Mouse (Mus musculus) kidney, postnatal 10 days (tissue): Measurements from ENCODE around the gene Ppdpf.

Source experiments
- DNase-seq: peaks from one replicate; pipeline ENCODE4 v3.0.0; 2021; ENCODE audit warnings: mixed read lengths

Gene Ppdpf

GRCm38 (mm10) chr2:181187121-181188000 lies at the start of gene Ppdpf:
Gene Ppdpf, plus strand, starts transcription at chr2:181187247.
- DNase-seq, result peak; percentile 94

- DNase-seq, result no peak
These were observed 47.3 kb upstream of the Ppdpf start for GRCm38 (mm10) chr2:181139641-181140193.

GRCm38 (mm10) chr2:181142703-181143135 lies 44.3 kb upstream of the Ppdpf start:
- no peak for DNase-seq

DNA sequence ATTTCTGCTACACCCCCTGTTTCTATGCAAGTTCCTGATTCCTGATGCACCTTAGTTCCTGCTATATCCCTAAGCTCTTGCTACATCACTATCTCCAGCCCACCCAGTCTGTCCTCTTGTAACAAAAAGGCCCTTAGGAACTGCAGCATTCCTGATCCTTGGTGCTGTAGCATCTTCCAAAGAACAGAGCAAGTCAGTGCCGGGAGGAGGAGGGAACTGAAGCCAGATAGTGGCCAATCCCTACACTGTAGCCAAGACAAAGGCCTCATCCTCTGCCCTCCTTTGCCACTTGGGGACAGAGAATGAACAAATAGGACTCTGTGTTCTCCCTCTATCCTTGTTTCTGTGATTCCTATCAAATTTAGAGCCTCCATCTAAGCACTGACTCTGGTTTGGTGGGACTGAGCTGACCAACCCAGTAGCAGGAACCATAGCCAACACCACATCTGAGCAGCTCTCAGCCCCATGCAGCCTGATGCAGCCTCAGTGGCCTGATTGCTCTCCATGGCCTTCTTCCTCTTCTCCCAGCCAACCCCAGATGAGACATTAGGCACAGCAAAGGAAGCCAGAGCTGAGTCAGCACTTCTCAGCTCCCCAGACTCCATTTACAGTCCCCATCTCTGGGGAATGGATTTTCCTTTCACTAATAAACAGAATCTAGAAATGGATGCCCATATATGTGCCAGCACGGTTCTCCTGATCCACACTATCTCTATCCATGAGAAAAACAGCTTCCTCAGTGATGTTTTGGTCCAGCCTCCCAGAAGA lies 43.4 kb upstream of the Ppdpf start:
- DNase-seq, result no peak

DNA sequence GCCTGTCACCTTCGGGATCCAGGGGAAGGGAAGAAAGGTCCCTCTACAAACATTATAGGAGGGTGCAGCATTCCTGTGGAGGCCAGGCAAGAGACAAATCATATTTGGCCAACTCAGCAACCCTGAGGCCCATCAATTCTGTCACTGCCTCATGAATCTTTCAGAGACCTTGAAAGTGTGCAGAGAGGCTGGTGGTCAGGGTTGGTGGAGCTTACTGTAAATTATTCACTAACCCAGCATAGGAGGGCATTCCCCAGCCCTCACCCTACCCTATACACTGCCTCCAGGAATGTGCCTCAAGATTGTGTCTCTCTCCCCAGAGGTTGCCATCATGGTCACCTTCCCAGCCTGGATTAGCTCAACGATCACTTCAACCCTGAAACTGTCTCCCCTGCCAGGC lies 42.4 kb upstream of the Ppdpf start:
- DNase-seq, result no peak

- DNase-seq, result no peak
These were observed 40.0 kb upstream of the Ppdpf start for GRCm38 (mm10) chr2:181146976-181147545.

- peak; percentile 76 for DNase-seq
These were observed 39.3 kb upstream of the Ppdpf start for GRCm38 (mm10) chr2:181147546-181148317.

GRCm38 (mm10) chr2:181148318-181148955 lies 38.6 kb upstream of the Ppdpf start:
- no peak for DNase-seq

- DNase-seq, result no peak
These were observed 36.8 kb upstream of the Ppdpf start for GRCm38 (mm10) chr2:181150281-181150680.

DNA sequence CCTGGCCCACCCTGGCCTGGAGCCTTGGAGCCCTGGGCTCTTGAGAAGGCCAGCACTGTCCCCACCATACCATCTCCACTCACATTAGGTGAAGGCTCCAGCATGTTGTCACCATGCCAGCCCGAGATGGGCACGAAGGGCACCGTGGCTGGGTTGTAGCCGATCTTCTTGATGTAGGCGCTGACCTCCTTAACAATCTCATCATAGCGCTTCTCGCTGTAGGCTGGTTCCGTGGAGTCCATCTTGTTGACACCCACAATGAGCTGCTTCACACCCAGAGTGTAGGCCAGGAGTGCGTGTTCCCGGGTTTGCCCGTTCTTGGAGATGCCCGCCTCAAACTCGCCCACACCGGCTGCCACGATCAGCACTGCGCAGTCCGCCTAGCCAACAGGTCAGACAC lies 34.3 kb upstream of the Ppdpf start:
- no peak for DNase-seq

- DNase-seq, result no peak
These were observed 33.9 kb upstream of the Ppdpf start for GRCm38 (mm10) chr2:181153131-181153530.

DNA sequence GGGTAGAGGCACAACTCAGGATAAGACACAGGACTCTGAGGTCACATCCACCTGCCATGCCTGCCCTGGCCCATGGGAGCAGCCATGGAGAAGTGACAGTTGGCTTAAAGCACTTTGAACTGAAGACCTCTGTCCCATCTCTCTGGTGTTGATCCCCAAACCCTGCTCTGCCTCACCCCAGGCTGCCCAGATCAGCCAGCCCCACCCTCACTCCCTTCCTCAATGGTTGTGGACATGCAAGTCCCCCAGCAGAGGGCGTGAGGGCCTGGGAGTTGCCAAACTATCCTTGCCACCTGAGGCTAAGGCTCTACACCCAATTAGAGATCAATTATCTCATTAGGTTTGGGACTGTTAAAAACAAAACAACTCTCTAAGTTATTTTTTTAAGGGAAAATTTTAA lies 33.2 kb upstream of the Ppdpf start:
- peak; percentile 34 for DNase-seq

DNA sequence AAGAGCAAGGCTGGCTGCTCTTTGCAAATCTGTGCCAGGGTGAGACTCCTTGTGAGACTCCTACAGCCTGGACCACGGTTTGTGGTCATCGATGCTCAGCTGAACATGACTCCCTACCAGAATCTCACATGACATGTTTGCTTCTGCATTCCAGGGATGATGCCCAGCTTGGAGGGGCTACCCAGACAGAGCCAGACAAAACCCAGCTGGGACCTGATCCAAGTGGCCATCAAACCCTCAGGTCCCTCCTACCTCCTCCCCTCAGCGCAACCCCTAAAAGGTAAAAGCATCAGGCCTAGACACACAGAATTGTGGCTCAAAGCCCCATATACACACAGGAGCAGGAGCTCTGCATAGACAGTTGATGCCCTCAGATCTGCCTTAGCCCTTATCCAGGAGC lies 32.7 kb upstream of the Ppdpf start:
- DNase-seq, result no peak

- DNase-seq, result no peak
These were observed 32.1 kb upstream of the Ppdpf start for GRCm38 (mm10) chr2:181154831-181155415.

DNA sequence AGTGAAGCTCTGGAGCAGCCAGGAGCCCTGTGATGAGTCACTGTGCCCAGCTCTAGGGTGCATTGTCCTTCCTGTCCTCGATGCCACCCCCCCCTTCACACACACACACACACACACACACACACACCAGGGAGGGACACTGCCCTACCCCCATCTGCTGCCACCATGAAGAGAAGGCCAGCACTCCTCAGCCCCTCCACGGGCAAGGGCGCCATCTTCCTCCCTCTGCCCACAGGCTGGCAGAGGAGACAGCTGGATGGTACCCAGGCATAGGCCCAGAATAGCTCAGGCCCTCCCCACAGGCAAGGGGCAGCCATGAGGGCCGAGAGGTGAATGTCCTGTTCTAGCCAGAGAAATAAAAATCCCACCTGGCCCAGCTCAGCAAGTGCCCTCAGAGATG lies 31.2 kb upstream of the Ppdpf start:
- no peak for DNase-seq

GRCm38 (mm10) chr2:181156248-181157121 lies 30.6 kb upstream of the Ppdpf start, which contains the start of gene Eef1a2:
Gene Eef1a2, minus strand, starts transcription at chr2:181157014.
- no peak for DNase-seq

- DNase-seq, result no peak
These were observed 29.9 kb upstream of the Ppdpf start for GRCm38 (mm10) chr2:181157180-181157579.

DNA sequence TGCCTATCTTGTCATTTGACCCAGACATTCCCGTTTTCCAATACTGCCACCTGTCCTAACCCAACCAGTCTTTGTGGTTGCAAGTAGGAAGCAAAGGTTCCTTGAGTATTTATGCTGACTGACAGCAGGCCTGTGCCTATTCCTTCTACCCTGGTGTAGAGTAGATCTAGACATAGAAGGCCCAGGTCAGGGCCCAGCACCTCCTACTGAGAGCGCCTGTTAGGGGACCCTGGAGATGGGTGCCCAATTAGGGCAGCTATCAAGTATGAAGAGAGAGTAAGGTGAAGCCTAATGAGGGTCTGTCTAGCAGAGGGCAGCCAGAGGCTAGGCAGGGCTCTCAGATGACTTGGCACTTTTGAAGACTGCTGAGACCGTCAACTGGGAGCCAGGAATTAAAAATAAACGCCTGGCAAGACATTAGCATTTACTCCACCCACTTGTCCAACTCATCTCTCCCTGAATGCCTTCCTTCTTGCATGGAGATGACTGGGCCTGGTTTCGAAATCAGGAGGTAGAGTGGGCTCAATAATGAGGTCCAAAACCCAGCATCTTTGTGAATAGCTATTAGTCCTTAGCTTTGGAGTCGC lies 29.2 kb upstream of the Ppdpf start:
- DNase-seq, result no peak

DNA sequence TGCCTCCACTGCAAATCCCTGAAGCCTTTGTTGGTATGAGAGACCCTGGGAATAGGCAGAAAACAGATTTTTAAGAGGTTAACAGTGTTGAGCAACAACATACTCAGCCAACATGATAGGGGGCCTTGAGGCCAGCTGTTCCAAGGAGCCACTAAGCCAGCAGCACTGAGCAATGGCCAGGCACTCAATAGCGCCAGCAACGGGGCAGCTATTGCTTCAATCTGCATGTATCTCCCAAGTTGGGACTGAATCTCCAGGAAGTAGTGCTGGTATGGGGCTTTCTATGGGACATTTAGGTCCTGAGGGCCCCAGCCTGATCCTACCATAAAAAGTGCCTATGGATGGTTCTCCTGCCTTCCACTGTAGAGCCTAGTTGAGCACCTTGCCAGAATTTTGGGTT lies 28.6 kb upstream of the Ppdpf start:
- no peak for DNase-seq

DNA sequence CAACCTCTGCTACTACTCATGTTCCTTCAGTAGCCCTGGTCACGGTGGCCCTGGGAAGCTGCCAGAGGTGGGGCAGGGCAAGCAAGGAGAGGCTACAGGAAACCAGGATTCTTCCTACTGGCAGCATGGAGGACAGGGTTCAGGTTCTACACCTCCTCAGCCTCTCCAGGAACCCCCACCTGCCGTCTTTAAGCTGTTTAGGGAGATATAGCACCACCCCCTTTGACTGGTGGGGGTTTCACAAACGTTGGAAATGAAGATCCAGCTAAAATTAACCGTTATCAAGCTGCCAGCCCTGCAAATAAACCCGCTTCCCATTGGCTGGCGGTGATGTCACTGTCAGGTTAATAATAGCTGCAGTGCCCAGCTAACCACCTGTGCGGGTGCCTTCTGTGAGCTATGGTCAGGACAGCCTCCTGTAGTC lies 27.9 kb upstream of the Ppdpf start:
- no peak for DNase-seq
